Mouse (Mus musculus) neural tube, embryonic 10.5 days (tissue): ENCODE measurements around the gene Adarb1.
"Not testable (repeated sequence)": the region's sequence is repeated elsewhere in the genome, so short reads cannot be mapped to it uniquely, and the experiment has no call there.

Source experiments
- DNase-seq: peaks from one replicate; pipeline ENCODE4 v3.0.0-alpha.2; 2017; ENCODE audit warnings: low spot score; ENCODE audit errors: extremely low spot score

Gene Adarb1

DNA sequence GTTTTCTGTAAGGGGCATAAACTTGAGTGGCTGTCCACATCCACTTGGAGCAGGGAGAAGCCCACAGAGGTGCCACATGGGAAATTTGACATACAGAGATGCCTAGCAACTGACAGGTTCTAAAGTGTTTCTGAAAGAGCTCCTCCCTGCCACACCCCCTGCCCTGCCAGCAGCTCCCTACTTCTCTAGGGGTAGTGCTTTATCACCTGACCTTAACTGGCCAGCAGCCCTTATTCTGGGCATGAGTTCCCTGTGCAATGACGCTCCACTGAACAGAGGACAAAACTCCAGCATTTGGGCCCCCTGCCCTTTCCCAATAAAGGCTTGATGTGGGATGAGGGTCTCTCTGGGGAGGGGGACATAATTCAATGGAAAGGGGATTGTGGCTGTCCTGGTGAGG lies 97.1 kb downstream of the Adarb1 start:
- no peak for DNase-seq

DNA sequence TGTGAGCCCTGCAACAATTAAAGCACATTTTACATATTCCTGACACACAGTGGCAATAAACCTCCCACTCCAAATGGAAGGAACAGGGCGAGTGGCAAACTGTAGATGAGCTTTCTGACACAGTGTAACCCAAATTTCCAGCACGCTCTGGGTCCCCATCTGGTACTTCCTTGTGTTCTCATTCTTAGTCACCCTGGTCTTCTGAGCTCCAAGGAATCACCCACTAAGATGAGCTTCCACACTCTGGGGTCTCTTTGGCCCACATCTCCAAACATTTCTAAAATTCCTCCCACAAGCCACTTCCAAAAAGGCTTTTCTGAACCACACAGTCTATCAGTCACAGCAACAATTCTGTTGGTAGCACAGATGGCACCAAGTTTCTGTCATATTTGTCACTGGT lies 102.4 kb downstream of the Adarb1 start:
- no peak for DNase-seq

DNA sequence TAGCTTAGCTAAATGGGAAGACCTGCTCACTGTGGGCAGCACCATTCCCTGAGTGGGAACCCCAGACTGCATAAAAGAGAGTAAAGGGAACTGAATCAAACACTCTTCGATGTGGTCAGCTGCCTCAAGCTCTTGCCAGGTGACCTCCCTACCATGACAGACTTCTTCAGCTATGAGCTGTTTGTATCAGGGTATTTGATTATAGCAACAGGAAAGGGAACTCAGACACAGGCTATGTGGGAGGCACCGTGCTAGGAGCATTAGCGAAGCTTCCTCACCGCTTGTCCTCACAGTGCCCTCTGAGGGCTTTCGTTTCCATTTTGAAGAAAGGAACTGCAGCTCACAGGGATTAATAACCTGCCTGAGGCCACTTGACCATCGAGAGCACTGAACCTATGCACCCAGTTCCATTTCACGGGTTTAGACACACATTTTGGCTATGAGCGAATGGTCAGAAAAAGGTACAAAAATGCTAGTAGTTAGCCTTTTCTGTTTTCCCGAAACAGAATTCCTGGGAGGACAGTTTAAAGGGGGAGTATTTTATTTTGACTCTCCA lies 103.3 kb downstream of the Adarb1 start:
- no peak for DNase-seq

DNA sequence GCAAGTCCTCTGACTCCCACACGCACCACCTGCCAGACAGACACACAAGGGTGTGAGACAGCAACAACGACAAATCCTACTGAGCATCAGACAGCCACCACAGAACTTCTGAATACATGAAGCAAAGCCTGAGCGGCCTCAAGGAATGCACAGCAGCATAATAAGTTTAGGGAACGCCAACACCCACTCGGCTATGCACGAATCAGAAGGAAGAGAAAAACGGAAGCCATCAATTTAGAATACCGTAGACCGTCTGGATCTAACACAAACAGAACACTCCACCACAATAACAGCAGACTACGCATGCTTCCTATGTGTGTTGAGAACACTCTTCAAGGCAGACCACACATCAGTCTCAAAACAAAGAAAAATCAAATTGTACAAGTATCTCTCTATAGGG lies 109.1 kb downstream of the Adarb1 start:
- no peak for DNase-seq

DNA sequence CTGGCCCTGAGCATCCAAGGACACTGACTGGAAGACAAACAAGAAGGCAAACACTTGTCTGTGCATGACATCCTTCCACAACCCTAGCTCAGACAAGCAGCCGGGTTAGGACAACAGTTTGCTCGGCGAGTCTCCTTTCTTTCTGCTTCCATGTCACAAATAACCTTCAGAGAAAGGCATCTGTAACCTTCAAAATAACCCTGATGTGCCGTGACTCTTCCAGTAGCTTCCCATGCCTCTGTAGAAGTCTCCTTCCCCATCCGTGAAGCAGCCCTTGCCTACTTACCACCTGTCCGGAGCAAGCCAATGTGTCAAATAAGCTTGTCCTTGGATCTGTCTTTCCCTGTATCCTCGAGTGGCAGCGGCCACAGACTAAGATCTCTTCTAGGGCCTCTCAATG lies 112.3 kb downstream of the Adarb1 start:
- no peak for DNase-seq

GRCm38 (mm10) chr10:77304840-77305533 lies 113.1 kb downstream of the Adarb1 start:
- no peak for DNase-seq

- no peak for DNase-seq
Observed at GRCm38 (mm10) chr10:77304362-77304761, 113.7 kb downstream of the Adarb1 start.

DNA sequence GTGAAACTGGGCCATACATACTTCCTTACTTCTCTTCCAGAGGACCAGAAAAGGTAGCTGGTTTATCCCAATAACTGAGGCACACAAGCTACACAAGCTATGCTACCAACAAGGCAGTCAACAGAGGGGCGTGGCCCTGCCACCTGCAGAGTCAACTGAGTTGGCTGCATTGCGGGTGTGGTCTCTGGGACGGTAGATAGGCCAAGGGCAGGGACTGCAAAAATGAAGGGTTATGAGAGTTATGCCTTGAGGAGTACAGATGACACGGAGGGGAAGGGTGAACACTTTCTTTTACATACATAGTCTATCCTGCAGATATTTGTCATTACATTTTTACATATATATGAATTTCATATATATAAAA lies 117.2 kb downstream of the Adarb1 start:
- DNase-seq: no peak

GRCm38 (mm10) chr10:77300237-77300933 lies 117.7 kb downstream of the Adarb1 start:
- no peak for DNase-seq

GRCm38 (mm10) chr10:77299194-77299593 lies 118.9 kb downstream of the Adarb1 start:
- no peak for DNase-seq

GRCm38 (mm10) chr10:77298621-77299020 lies 119.4 kb downstream of the Adarb1 start:
- DNase-seq: no peak

DNA sequence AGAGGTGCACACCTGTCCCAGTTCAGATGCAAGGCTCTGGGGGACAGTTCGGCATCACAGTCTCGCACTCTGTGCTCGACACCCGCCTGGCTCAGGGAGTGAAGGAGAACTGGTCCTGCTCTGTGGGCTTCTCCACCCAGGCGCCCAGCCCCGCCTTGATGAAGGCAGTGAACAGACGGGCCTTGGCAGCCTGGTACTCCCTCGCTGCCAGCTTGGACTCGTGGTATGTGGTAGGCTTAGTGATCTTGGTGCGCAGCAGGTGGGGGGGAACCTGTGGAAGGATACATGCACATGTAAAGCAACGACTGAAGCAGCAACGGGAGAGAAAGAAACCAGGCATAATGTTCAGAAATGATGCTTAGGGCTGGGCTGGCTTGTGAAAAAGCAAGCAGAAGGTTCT lies 123.4 kb downstream of the Adarb1 start:
- no peak for DNase-seq

- DNase-seq: no peak
Observed at GRCm38 (mm10) chr10:77290624-77291366, 127.3 kb downstream of the Adarb1 start.

GRCm38 (mm10) chr10:77289559-77289958 lies 128.5 kb downstream of the Adarb1 start:
- no peak for DNase-seq

- no peak for DNase-seq
Observed at GRCm38 (mm10) chr10:77288639-77289195, 129.4 kb downstream of the Adarb1 start.

DNA sequence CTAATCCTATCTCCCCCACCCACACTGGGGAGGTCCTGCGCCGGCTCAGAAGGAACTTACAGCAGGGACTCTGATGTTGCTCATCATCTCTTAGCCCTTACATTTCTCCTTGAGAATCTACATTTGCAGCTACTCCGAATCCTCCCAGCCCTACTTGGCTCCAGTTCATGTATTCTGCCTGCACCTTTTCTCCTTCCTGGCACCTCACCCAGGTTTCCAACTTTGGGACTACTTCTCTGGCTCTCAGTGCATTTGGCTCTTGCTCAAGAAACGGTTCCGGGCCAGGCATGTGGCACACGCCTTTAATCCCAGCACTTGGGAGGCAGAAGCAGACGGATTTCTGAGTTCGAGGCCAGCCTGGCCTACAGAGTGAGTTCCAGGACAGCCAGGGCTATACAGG lies 130.4 kb downstream of the Adarb1 start:
- no peak for DNase-seq

GRCm38 (mm10) chr10:77284832-77285231 lies 133.2 kb downstream of the Adarb1 start:
- DNase-seq: no peak

GRCm38 (mm10) chr10:77282822-77283221 lies 135.2 kb downstream of the Adarb1 start:
- peak; percentile 79 for DNase-seq

GRCm38 (mm10) chr10:77282085-77282484 lies 136.0 kb downstream of the Adarb1 start:
- DNase-seq: not testable (repeated sequence)

DNA sequence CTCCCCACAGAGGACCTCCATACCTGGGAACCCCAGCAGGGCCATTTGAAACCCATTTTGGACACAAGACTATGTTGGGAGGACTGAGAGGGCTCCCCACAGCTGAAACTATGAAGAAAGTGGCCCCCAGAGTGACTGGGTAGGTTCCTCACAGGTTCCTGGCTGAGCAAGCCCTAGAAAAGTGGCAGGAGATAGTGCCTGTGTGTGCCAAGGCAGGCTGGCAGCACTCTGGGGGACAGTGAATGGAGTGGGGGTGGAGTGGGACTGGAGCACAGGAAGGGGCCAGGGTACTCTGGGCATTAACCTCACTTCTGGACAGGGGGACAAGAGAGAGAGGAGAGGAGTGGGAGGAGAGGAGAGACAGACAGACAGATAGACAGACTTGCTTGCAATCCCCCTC lies 144.3 kb downstream of the Adarb1 start:
- no peak for DNase-seq

GRCm38 (mm10) chr10:77272980-77273730 lies 144.9 kb downstream of the Adarb1 start:
- DNase-seq: no peak
